Mouse (Mus musculus) adrenal gland, adult 10 weeks (tissue): ENCODE data around the gene Sult2a4. TPM values are rescaled to one million over a fixed set of nuclear protein-coding genes. Genes with fewer than 3 reads are reported as not detected.

ENCODE experiments used
- polyA plus RNA-seq: library from polyadenylated mRNA; stranded (reverse); fragments of 350-450 nt; fragmentation: Illumina TruSeq; extraction: RNeasy Lipid Tissue Mini Kit (QIAGEN cat#74804); gene quantifications from one replicate; pipeline ENCODE4 v1.2.3, GENCODE M21; 2014; ENCODE audit warnings: low read depth, low replicate concordance

Sult2a4 gene
- not detected for polyA plus RNA-seq

DNA sequence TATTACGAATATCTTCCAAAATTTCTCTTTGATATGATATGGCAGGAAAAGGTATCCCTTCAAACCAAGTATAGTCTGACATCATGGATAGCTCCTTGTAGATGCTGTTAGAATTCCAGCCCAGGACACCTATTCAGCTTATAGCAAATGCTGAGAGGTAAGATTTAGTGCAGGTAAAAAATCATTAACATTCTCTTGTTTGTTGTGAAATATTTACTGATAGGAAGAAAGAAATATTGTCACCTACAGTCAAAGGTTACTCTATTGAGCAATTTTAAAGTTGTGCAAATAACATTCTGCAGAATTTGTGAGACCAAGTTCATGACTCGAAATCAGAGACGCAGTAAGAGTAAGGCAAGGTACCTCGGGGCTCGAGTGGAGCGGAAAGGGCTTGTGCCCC, at the start of gene Sult2a4:
Gene Sult2a4 (minus strand): TSS at position 101 of the 400 bp plus-strand sequence.

Other genes starting within 250 kb of the Sult2a4 start
- gene Sult2a1, start 152.2 kb downstream of the Sult2a4 start, polyA plus RNA-seq, result not detected
- not detected for gene Sult2a3, start 133.4 kb upstream of the Sult2a4 start, polyA plus RNA-seq